Mouse (Mus musculus) embryonic facial prominence, embryonic 11.5 days (tissue): ENCODE results near the gene Ksr1. TPM values are rescaled to one million over a fixed set of nuclear protein-coding genes. Genes with fewer than 3 reads are reported as not detected.
"Not testable (repeated sequence)": the region's sequence is repeated elsewhere in the genome, so short reads cannot be mapped to it uniquely, and the experiment has no call there.

Experiments used
- ATAC-seq: fragments of 200-750 bp; cut with Nextera tagmentation; replicated peaks from 2 replicates; pipeline ENCODE4 v1.8.0; 2017; ENCODE audit warnings: low read depth; ENCODE audit not compliant: insufficient number of reproducible peaks, low FRiP score, low TSS enrichment
- DNase-seq: peaks from one replicate; pipeline ENCODE4 v3.0.0-alpha.2; 2015; ENCODE audit warnings: low spot score
- H3K27ac ChIP-seq: fragments of 300-500 bp; sonication (generic); replicated peaks from 2 replicates; pipeline ENCODE4 v1.5.1; 2014; ENCODE audit warnings: mild to moderate bottlenecking, low read depth, low read length, control low read depth
- H3K27me3 ChIP-seq: fragments of 300-500 bp; sonication (generic); 2 replicates; pipeline ENCODE4 v1.6.1; 2014; ENCODE audit warnings: mild to moderate bottlenecking, low read length, moderate library complexity, mixed read lengths; ENCODE audit not compliant: control insufficient read depth, insufficient read depth
- H3K36me3 ChIP-seq: fragments of 300-500 bp; sonication (generic); replicated peaks from 2 replicates; pipeline ENCODE4 v1.6.1; 2014; ENCODE audit warnings: low read depth, mild to moderate bottlenecking, low read length, moderate library complexity, mixed read lengths; ENCODE audit not compliant: control insufficient read depth, insufficient read depth
- H3K4me1 ChIP-seq: fragments of 300-500 bp; sonication (generic); 2 replicates; pipeline ENCODE4 v1.6.1; 2014; ENCODE audit warnings: low read length, mixed read lengths; ENCODE audit not compliant: control insufficient read depth, insufficient read depth
- H3K4me2 ChIP-seq: fragments of 300-500 bp; sonication (generic); 2 replicates; pipeline ENCODE4 v1.6.1; 2014; ENCODE audit warnings: low read depth, mild to moderate bottlenecking, control low read depth, low read length, moderate library complexity
- H3K4me3 ChIP-seq: fragments of 300-500 bp; sonication (generic); 2 replicates; pipeline ENCODE4 v1.5.1; 2014; ENCODE audit warnings: low read depth, low read length, control low read depth
- H3K9ac ChIP-seq: fragments of 300-500 bp; sonication (generic); replicated peaks from 2 replicates; pipeline ENCODE4 v1.6.1; 2014; ENCODE audit warnings: mild to moderate bottlenecking, control low read depth, low read length
- H3K9me3 ChIP-seq: fragments of 300-500 bp; sonication (generic); replicated peaks from 2 replicates; pipeline ENCODE4 v1.6.1; 2016; ENCODE audit warnings: mild to moderate bottlenecking, low read length, inconsistent platforms, mixed read lengths; ENCODE audit not compliant: control insufficient read depth
- WGBS: fragments of 180-500 bp; shearing (Covaris S2); extraction: QIAGEN DNeasy Blood & Tissue Kit; methylation state at CpG from one replicate; pipeline ENCODE4 v1.1.7; 2014; 5-methylcytosine and 5-hydroxymethylcytosine counted together
- polyA plus RNA-seq: library from polyadenylated mRNA; unstranded; fragments of >200 nt; fragmentation: Nextera tagmentation; extraction: Ambion mirVana; gene quantifications from 2 replicates; pipeline ENCODE4 v1.2.1, GENCODE M21; 2014

The Ksr1 gene
- polyA plus RNA-seq, 1 experiment from 2014 or later = 2.9 TPM

DNA sequence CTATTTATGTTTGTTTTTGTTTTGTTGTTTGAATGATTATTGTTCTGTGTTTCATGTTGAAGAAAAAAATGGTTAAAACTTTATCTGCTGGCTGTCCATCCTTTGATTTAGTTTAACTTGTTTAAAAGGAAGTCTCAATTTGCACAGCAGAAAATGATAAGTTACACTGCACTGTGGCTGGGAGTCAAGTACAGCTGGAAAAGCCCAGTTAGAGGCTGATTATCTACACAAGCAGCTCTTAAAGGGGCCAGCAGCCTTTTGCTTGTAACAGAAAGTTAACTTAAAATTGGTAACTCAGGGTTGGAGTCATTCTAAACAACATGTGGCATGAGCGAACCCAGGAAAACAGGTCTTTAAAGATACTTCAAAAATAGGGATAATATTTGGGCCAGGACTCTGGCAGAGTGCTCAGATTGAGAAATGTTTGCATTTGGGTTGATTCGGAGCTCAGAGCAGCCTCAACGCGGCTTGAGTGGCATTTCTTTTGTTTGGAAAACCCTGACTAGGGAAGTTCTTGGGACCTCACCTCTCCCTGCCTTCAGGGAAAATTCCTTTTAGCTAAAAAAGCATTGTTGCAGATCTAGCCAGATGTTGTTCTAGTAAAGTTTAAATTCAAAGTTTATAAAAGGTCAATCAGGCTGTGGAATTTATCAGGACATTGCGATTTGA is 155.2 kb downstream of the Ksr1 start:
- 69% methylated on average over 5 of the region's 5 CpGs for WGBS
- not testable (repeated sequence) for DNase-seq, H3K36me3 ChIP-seq, H3K9ac ChIP-seq, H3K27me3 ChIP-seq, H3K4me3 ChIP-seq, ATAC-seq, H3K9me3 ChIP-seq, H3K4me1 ChIP-seq, H3K27ac ChIP-seq, H3K4me2 ChIP-seq

- no peaks in the 10 kb centered on the region for H3K9me3 ChIP-seq
- H3K27ac ChIP-seq = no peak overlapping the region
- ATAC-seq (no peak), DNase-seq (no peak)
- no peak overlapping the region for H3K9ac ChIP-seq
- H3K27me3 ChIP-seq = no peaks in the 10 kb centered on the region
- WGBS = 89% methylated on average over 9 of the region's 9 CpGs
- no peak overlapping the region for H3K4me2 ChIP-seq
- no peaks in the 10 kb centered on the region for H3K36me3 ChIP-seq
- H3K4me3 ChIP-seq = no peak overlapping the region
- no peaks in the 10 kb centered on the region for H3K4me1 ChIP-seq
Measured at GRCm38 (mm10) chr11:78990096-78990495, 156.1 kb downstream of the Ksr1 start.

- H3K9me3 ChIP-seq, H3K27ac ChIP-seq, H3K4me2 ChIP-seq, H3K36me3 ChIP-seq, H3K27me3 ChIP-seq, H3K9ac ChIP-seq, H3K4me1 ChIP-seq, H3K4me3 ChIP-seq, ATAC-seq, DNase-seq: not testable (repeated sequence)
- WGBS = 96% methylated on average over 11 of the region's 11 CpGs
Measured at GRCm38 (mm10) chr11:78989206-78989605, 157.0 kb downstream of the Ksr1 start.

GRCm38 (mm10) chr11:78986311-78987002 is 159.8 kb downstream of the Ksr1 start:
- WGBS = 91% methylated on average over 10 of the region's 10 CpGs
- ATAC-seq = no peak
- DNase-seq = no peak

GRCm38 (mm10) chr11:78985505-78985904 is 160.7 kb downstream of the Ksr1 start:
- H3K9me3 ChIP-seq = no peaks in the 10 kb centered on the region
- no peak overlapping the region for H3K9ac ChIP-seq
- ATAC-seq (no peak), DNase-seq (no peak)
- no peak overlapping the region for H3K4me2 ChIP-seq
- H3K4me1 ChIP-seq = no peaks in the 10 kb centered on the region
- H3K27ac ChIP-seq = no peak overlapping the region
- no peak overlapping the region for H3K4me3 ChIP-seq
- H3K36me3 ChIP-seq = no peaks in the 10 kb centered on the region
- no peaks in the 10 kb centered on the region for H3K27me3 ChIP-seq

More at GRCm38 (mm10) chr11:78986311-78987002, 159.8 kb downstream of the Ksr1 start:
- H3K27me3 ChIP-seq = no peaks in the 10 kb centered on the region
- no peak overlapping the region for H3K9ac ChIP-seq
- no peak overlapping the region for H3K4me2 ChIP-seq
- no peaks in the 10 kb centered on the region for H3K36me3 ChIP-seq
- no peaks in the 10 kb centered on the region for H3K9me3 ChIP-seq
- H3K4me1 ChIP-seq = no peaks in the 10 kb centered on the region
- no peak overlapping the region for H3K4me3 ChIP-seq
- H3K27ac ChIP-seq = no peak overlapping the region

- H3K4me3 ChIP-seq = no peak within 1 kb of the TSS
- no peak within 1 kb of the TSS; the same call in 1 of the 2 replicates for H3K4me2 ChIP-seq
- H3K4me1 ChIP-seq = no peaks in the 10 kb centered on the region
- H3K9me3 ChIP-seq = no peaks in the 10 kb centered on the region
- H3K27me3 ChIP-seq = no peaks in the 10 kb centered on the region
- H3K36me3 ChIP-seq = no peaks in the 10 kb centered on the region
- H3K9ac ChIP-seq = no peak within 1 kb of the TSS
- 76% methylated on average over 10 of the region's 10 CpGs for WGBS
- DNase-seq = no peak
- ATAC-seq = no peak
- H3K27ac ChIP-seq = no peak within 1 kb of the TSS
Measured at GRCm38 (mm10) chr11:78984483-78985177, 161.6 kb downstream of the Ksr1 start, which contains the start of gene Lgals9. TSS of gene Lgals9 (minus strand) at chr11:78984946.

- no peak for DNase-seq
- Histone ChIP-seq H3K27me3 (no peaks in the 10 kb centered on the region), H3K36me3 (no peaks in the 10 kb centered on the region), H3K27ac (no peak overlapping the region), H3K9me3 (no peaks in the 10 kb centered on the region), H3K4me1 (no peaks in the 10 kb centered on the region), H3K9ac (no peak overlapping the region), H3K4me3 (no peak overlapping the region), H3K4me2 (no peak overlapping the region; the same call in 1 of the 2 replicates)
- WGBS = 75% methylated on average over 7 of the region's 7 CpGs
- ATAC-seq = no peak
Measured at GRCm38 (mm10) chr11:78983539-78983938, 162.7 kb downstream of the Ksr1 start.
